ENCODE assay signal across 26 mouse cellular contexts in genomic region chr3:51323006-51323405, GRCm38 (mm10).
"Had no signal": no experiment of that assay in that cellular context is flagged by ENCODE, and none has a peak within 500 bp of the region (broad histone marks: within the 10 kb centered on the region; RNA-seq: fewer than 3 reads in every experiment).

No protein-coding gene starts in this region.

- H3K27ac ChIP-seq: embryonic facial prominence, embryonic 10.5 days; embryonic facial prominence, embryonic 12.5 days; embryonic facial prominence, embryonic 13.5 days; embryonic facial prominence, embryonic 15.5 days; forebrain, embryonic 10.5 days; forebrain, embryonic 12.5 days; forebrain, embryonic 13.5 days; forebrain, embryonic 15.5 days; gastrocnemius, adult 2 months; heart, adult 2 months had no signal

- H3K27me3 ChIP-seq: embryonic facial prominence, embryonic 12.5 days; embryonic facial prominence, embryonic 13.5 days; embryonic facial prominence, embryonic 15.5 days; forebrain, embryonic 12.5 days; forebrain, embryonic 13.5 days; forebrain, embryonic 15.5 days had no signal

- H3K4me1 ChIP-seq: embryonic facial prominence, embryonic 10.5 days; embryonic facial prominence, embryonic 12.5 days; embryonic facial prominence, embryonic 13.5 days; embryonic facial prominence, embryonic 15.5 days; forebrain, embryonic 10.5 days; forebrain, embryonic 12.5 days had no signal

- H3K4me3 ChIP-seq: embryonic facial prominence, embryonic 10.5 days; embryonic facial prominence, embryonic 12.5 days; embryonic facial prominence, embryonic 13.5 days; embryonic facial prominence, embryonic 15.5 days; erythroblast, embryonic 14.5 days; forebrain, embryonic 10.5 days; forebrain, embryonic 12.5 days; forebrain, embryonic 13.5 days; forebrain, embryonic 15.5 days; gastrocnemius, adult 2 months; heart, adult 2 months had no signal

- DNase-seq: cerebellum, adult 2 months; cerebellum, adult 8-10 months; cerebellum, adult 9-10 months; cerebellum, adult 9-11 months; cerebellum, postnatal 10 days; cerebellum, postnatal 14 days; cerebellum, postnatal 25 days; cerebellum, postnatal 36 days; embryo, embryonic 11 days; forebrain, postnatal 0 days; gastrocnemius, adult 2 months; gastrocnemius, postnatal 10 days; gastrocnemius, postnatal 14 days; gastrocnemius, postnatal 25 days; gastrocnemius, postnatal 36 days; heart, adult 18-20 months; heart, adult 2 months had no signal

- H3K9me3 ChIP-seq: embryonic facial prominence, embryonic 12.5 days; embryonic facial prominence, embryonic 13.5 days; embryonic facial prominence, embryonic 15.5 days; forebrain, embryonic 15.5 days had no signal
